14 mouse cellular contexts compared by ENCODE assay signal in the genomic region with DNA sequence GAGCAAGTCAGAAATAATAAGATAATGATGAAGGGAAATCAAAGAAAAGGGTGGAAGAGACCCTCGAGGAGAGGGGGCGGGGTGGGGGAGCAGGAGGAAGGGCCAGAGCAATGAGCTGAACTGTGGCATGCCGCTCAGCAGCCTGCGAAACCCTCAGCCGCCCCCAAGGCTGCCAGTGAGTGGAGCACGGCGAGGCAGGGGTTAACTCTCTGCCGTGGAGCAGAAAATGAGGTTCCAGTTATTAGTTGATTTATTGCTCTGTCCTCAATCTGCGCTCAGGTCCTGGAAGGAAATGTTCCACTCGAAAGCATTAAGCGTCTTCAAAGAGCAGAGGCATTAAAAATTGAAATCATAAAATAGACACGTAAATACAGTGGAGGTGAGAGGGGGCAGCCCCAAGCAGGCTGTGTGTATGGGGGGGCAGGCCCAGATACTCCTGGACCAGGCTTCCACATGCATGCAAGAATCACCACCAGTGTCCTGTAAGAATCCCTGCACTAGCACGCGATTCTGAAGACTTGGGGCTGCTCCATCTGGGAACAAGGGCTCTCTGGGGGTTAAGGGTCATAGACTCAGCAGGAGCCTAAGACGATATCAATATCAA.
DNase-seq lines count a peak whose midpoint lies in the region; ATAC-seq lines count a peak whose summit lies in the region.
"Had no signal": no experiment of that assay in that cellular context is flagged by ENCODE, and none has a peak within 500 bp of the region (broad histone marks: within the 10 kb centered on the region; RNA-seq: fewer than 3 reads in every experiment).

No protein-coding gene starts in this region.

- H3K27me3 ChIP-seq in kidney, embryonic 15.5 days = no peaks in the 10 kb centered on the region
- no peaks in the 10 kb centered on the region for H3K27me3 ChIP-seq in kidney, embryonic 16.5 days (ENCODE audit: insufficient read depth, low read length)
- no peaks in the 10 kb centered on the region for H3K27me3 ChIP-seq in hindbrain, embryonic 16.5 days (replicated peaks; ENCODE audit: control insufficient read depth, insufficient read depth, low read length)
- no peaks in the 10 kb centered on the region for H3K27me3 ChIP-seq in midbrain, embryonic 16.5 days (ENCODE audit: control insufficient read depth, insufficient read depth, low read depth, low read length)

- H3K9ac ChIP-seq in kidney, embryonic 15.5 days = no peak overlapping the region
- no peak overlapping the region for H3K9ac ChIP-seq in kidney, embryonic 16.5 days (replicated peaks; ENCODE audit: low read length)
- no peak overlapping the region for H3K9ac ChIP-seq in hindbrain, embryonic 16.5 days (ENCODE audit: low read depth, low read length)
- H3K9ac ChIP-seq in midbrain, embryonic 16.5 days (ENCODE audit: low read depth, low read length) = no peak overlapping the region
- H3K9ac ChIP-seq: liver, embryonic 12.5 days had no signal

- no peak overlapping the region for H3K4me3 ChIP-seq in kidney, embryonic 15.5 days (replicated peaks)
- H3K4me3 ChIP-seq in kidney, embryonic 16.5 days (ENCODE audit: low read length) = no peak overlapping the region
- H3K4me3 ChIP-seq in hindbrain, embryonic 16.5 days (ENCODE audit: low read length) = no peak overlapping the region
- no peak overlapping the region for H3K4me3 ChIP-seq in midbrain, embryonic 16.5 days (ENCODE audit: low read depth, low read length)
- H3K4me3 ChIP-seq: erythroblast, embryonic 14.5 days; liver, embryonic 12.5 days; megakaryocyte, embryonic 14.5 days had no signal

- no peak for ATAC-seq in kidney, embryonic 15.5 days (replicated peaks; ENCODE audit: low FRiP score)
- ATAC-seq in kidney, embryonic 16.5 days (ENCODE audit: low FRiP score, low TSS enrichment) = no peak
- peak; percentile 55; the same call in 1 of the 2 replicates for ATAC-seq in hindbrain, embryonic 16.5 days
- peak; percentile 63 for ATAC-seq in midbrain, embryonic 16.5 days
- ATAC-seq: inflammation-experienced regulatory T-cells, adult 6 months; liver, embryonic 12.5 days had no signal

- no peak overlapping the region for H3K27ac ChIP-seq in kidney, embryonic 15.5 days
- H3K27ac ChIP-seq in kidney, embryonic 16.5 days (ENCODE audit: low read length) = no peak overlapping the region
- H3K27ac ChIP-seq in hindbrain, embryonic 16.5 days (ENCODE audit: low read depth, low read length) = no peak overlapping the region
- peak overlapping the region; percentile 38 for H3K27ac ChIP-seq in midbrain, embryonic 16.5 days (ENCODE audit: low read length)
- H3K27ac ChIP-seq: liver, embryonic 12.5 days had no signal

- intact Hi-C loops in gastrocnemius, postnatal 14 days (cut with DNase I; ENCODE audit: low total_unique reads) = no loop called here

- peak overlapping the region; percentile 25; the same call in 1 of the 2 replicates for H3K4me2 ChIP-seq in kidney, embryonic 15.5 days
- no peak overlapping the region for H3K4me2 ChIP-seq in kidney, embryonic 16.5 days (replicated peaks; ENCODE audit: low read depth, low read length)
- no peak overlapping the region for H3K4me2 ChIP-seq in hindbrain, embryonic 16.5 days (ENCODE audit: low read length)
- H3K4me2 ChIP-seq in midbrain, embryonic 16.5 days (ENCODE audit: low read length) = no peak overlapping the region
- H3K4me2 ChIP-seq: liver, embryonic 12.5 days had no signal

- WGBS in kidney, embryonic 15.5 days = 22% methylated on average over 15 of the region's 15 CpGs
- whole genome bisulfite sequencing in kidney, embryonic 16.5 days = 19% methylated on average over 15 of the region's 15 CpGs
- WGBS in hindbrain, embryonic 16.5 days = 42% methylated on average over 15 of the region's 15 CpGs
- WGBS in midbrain, embryonic 16.5 days = 45% methylated on average over 15 of the region's 15 CpGs

- no peaks in the 10 kb centered on the region for H3K36me3 ChIP-seq in kidney, embryonic 15.5 days
- no peaks in the 10 kb centered on the region for H3K36me3 ChIP-seq in kidney, embryonic 16.5 days (ENCODE audit: insufficient read depth, low read length)
- H3K36me3 ChIP-seq in hindbrain, embryonic 16.5 days (ENCODE audit: control insufficient read depth, insufficient read depth, low read length) = no peaks in the 10 kb centered on the region
- H3K36me3 ChIP-seq in midbrain, embryonic 16.5 days (ENCODE audit: control insufficient read depth, insufficient read depth, low read length) = no peaks in the 10 kb centered on the region
- H3K36me3 ChIP-seq: liver, embryonic 12.5 days had no signal

- peak; percentile 48 for DNase-seq in forelimb bud, embryonic 11.5 days (ENCODE audit: low read depth, low spot score)
- DNase-seq in gastrocnemius, postnatal 14 days = no peak
- DNase-seq in spleen, postnatal 10 days (ENCODE audit: low spot score in 2 of 2) = no peak
- DNase-seq: cerebellum, adult 11 months; gastrocnemius, postnatal 25 days; thymus, adult 2 months had no signal

- no peaks in the 10 kb centered on the region for H3K9me3 ChIP-seq in kidney, embryonic 15.5 days (replicated peaks)
- H3K9me3 ChIP-seq in kidney, embryonic 16.5 days (ENCODE audit: low read length) = no peaks in the 10 kb centered on the region
- H3K9me3 ChIP-seq in hindbrain, embryonic 16.5 days (ENCODE audit: control insufficient read depth, low read length) = no peaks in the 10 kb centered on the region
- H3K9me3 ChIP-seq in midbrain, embryonic 16.5 days (replicated peaks; ENCODE audit: control insufficient read depth, low read length, poor library complexity, severe bottlenecking) = no peaks in the 10 kb centered on the region
- H3K9me3 ChIP-seq: liver, embryonic 12.5 days; megakaryocyte, embryonic 14.5 days had no signal

- H3K4me1 ChIP-seq in kidney, embryonic 15.5 days = peaks cover 12% of the 10 kb centered on the region
- H3K4me1 ChIP-seq in kidney, embryonic 16.5 days (ENCODE audit: insufficient read depth, low read length) = peaks cover 7% of the 10 kb centered on the region
- H3K4me1 ChIP-seq in hindbrain, embryonic 16.5 days (ENCODE audit: control insufficient read depth, insufficient read depth, low read depth, low read length) = peaks cover 16% of the 10 kb centered on the region
- H3K4me1 ChIP-seq in midbrain, embryonic 16.5 days (ENCODE audit: control insufficient read depth, insufficient read depth, low read length) = peaks cover 14% of the 10 kb centered on the region
- H3K4me1 ChIP-seq: liver, embryonic 12.5 days; megakaryocyte, embryonic 14.5 days had no signal

Comparison
In these comparisons a context has a peak if more than half of its experiments do, and no peak if none do; other contexts are left out.
1. ATAC-seq: peak in hindbrain, embryonic 16.5 days (single experiment) and midbrain, embryonic 16.5 days (single experiment); none in kidney, embryonic 15.5 days (single experiment) and kidney, embryonic 16.5 days (single experiment).